Mouse (Mus musculus): ENCODE measurements around the gene Mob1b.

DNA sequence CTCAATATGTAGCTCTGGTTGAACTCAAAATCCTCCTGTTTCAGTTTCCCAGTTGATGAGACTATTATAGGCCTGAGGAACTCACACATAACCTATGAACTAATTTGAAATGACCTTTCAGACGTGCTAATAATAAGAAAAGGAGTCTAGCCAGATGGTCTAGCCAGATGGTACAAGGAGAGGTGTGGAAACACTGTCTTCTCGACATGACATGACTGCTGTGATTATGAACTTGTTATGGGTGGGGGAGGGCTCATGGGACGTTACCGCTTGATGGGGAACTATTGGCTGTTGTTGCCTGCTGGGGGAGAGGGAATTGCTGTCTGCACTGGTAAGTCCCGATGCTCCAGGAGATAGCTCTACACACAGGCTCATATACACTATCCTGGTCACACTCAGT lies 23.4 kb upstream of the Mob1b start:
- TF ChIP-seq CTCF (IDR thresholded peaks at IDR 0.05; ENCODE audit: extremely low read depth, insufficient read depth, low read length) (no peak), POLR2A (IDR thresholded peaks at IDR 0.05; ENCODE audit: extremely low read depth, insufficient read depth, low read length) (no peak)

Data from cortical plate, adult 2 months (tissue).